Mouse (Mus musculus): Measurements from ENCODE around the gene Ppp3ca. TPM values are rescaled to one million over a fixed set of nuclear protein-coding genes. Genes with fewer than 3 reads are reported as not detected.

The Ppp3ca gene
- polyA plus RNA-seq, 1 experiment = 23.0 TPM

- Histone ChIP-seq H3K27ac (ENCODE audit: insufficient read depth, low read length) (no peak overlapping the region), H3K36me3 (ENCODE audit: control insufficient read depth, insufficient read depth, low read length) (peaks cover 5% of the 10 kb centered on the region; the same call in 1 of the 2 replicates), H3K27me3 (ENCODE audit: control insufficient read depth, insufficient read depth, low read length) (no peaks in the 10 kb centered on the region), H3K4me3 (ENCODE audit: extremely low read depth, insufficient read depth, insufficient read length) (no peak overlapping the region), H3K4me1 (ENCODE audit: control insufficient read depth, insufficient read depth, insufficient read length) (peaks cover 2% of the 10 kb centered on the region; the same call in 1 of the 2 replicates)
- DNase-seq (ENCODE audit: low read depth in 1 of 2, low spot score in 2 of 2) = no peak
- no peak for TF ChIP-seq CTCF (IDR thresholded peaks at IDR 0.05; ENCODE audit: extremely low read depth, insufficient read depth, insufficient read length, insufficient replicate concordance)
- no peak for TF ChIP-seq POLR2A (IDR thresholded peaks at IDR 0.05; ENCODE audit: low read depth, low read length)
- WGBS = 21% methylated on average over 7 of the region's 7 CpGs
Observed at GRCm38 (mm10) chr3:136940733-136941601, 271.0 kb downstream of the Ppp3ca start.

GRCm38 (mm10) chr3:136941602-136941926 lies 271.6 kb downstream of the Ppp3ca start:
- no peak for DNase-seq (ENCODE audit: low read depth in 1 of 2, low spot score in 2 of 2)
- peaks cover 2% of the 10 kb centered on the region; the same call in 1 of the 2 replicates for H3K4me1 ChIP-seq (ENCODE audit: control insufficient read depth, insufficient read depth, insufficient read length)
- no peak overlapping the region for H3K4me3 ChIP-seq (ENCODE audit: extremely low read depth, insufficient read depth, insufficient read length)
- no peak overlapping the region for H3K27ac ChIP-seq (ENCODE audit: insufficient read depth, low read length)
- H3K27me3 ChIP-seq (ENCODE audit: control insufficient read depth, insufficient read depth, low read length) = no peaks in the 10 kb centered on the region
- TF ChIP-seq POLR2A (IDR thresholded peaks at IDR 0.05; ENCODE audit: low read depth, low read length) = no peak
- no peak for TF ChIP-seq CTCF (IDR thresholded peaks at IDR 0.05; ENCODE audit: extremely low read depth, insufficient read depth, insufficient read length, insufficient replicate concordance)
- H3K36me3 ChIP-seq (ENCODE audit: control insufficient read depth, insufficient read depth, low read length) = peaks cover 4% of the 10 kb centered on the region; the same call in 1 of the 2 replicates
- WGBS = 87% methylated on average over 3 of the region's 3 CpGs

GRCm38 (mm10) chr3:136945550-136945949 lies 275.6 kb downstream of the Ppp3ca start:
- no peaks in the 10 kb centered on the region for H3K27me3 ChIP-seq (ENCODE audit: control insufficient read depth, insufficient read depth, low read length)
- no peak overlapping the region for H3K4me3 ChIP-seq (ENCODE audit: extremely low read depth, insufficient read depth, insufficient read length)
- H3K27ac ChIP-seq (ENCODE audit: insufficient read depth, low read length) = no peak overlapping the region
- WGBS = 87% methylated on average over 4 of the region's 4 CpGs
- no peak for DNase-seq (ENCODE audit: low read depth in 1 of 2, low spot score in 2 of 2)
- TF ChIP-seq CTCF (IDR thresholded peaks at IDR 0.05; ENCODE audit: extremely low read depth, insufficient read depth, insufficient read length, insufficient replicate concordance) = no peak
- TF ChIP-seq POLR2A (IDR thresholded peaks at IDR 0.05; ENCODE audit: low read depth, low read length) = no peak
- peaks cover 2% of the 10 kb centered on the region; the same call in 1 of the 2 replicates for H3K4me1 ChIP-seq (ENCODE audit: control insufficient read depth, insufficient read depth, insufficient read length)
- H3K36me3 ChIP-seq (ENCODE audit: control insufficient read depth, insufficient read depth, low read length) = no peaks in the 10 kb centered on the region

GRCm38 (mm10) chr3:136946662-136947061 lies 276.7 kb downstream of the Ppp3ca start:
- Histone ChIP-seq H3K36me3 (ENCODE audit: control insufficient read depth, insufficient read depth, low read length) (no peaks in the 10 kb centered on the region), H3K27me3 (ENCODE audit: control insufficient read depth, insufficient read depth, low read length) (no peaks in the 10 kb centered on the region), H3K27ac (ENCODE audit: insufficient read depth, low read length) (no peak overlapping the region), H3K4me3 (ENCODE audit: extremely low read depth, insufficient read depth, insufficient read length) (no peak overlapping the region), H3K4me1 (ENCODE audit: control insufficient read depth, insufficient read depth, insufficient read length) (no peaks in the 10 kb centered on the region)
- WGBS = 97% methylated on average over 2 of the region's 2 CpGs
- no peak for DNase-seq (ENCODE audit: low read depth in 1 of 2, low spot score in 2 of 2)
- TF ChIP-seq POLR2A (IDR thresholded peaks at IDR 0.05; ENCODE audit: low read depth, low read length) (no peak), CTCF (IDR thresholded peaks at IDR 0.05; ENCODE audit: extremely low read depth, insufficient read depth, insufficient read length, insufficient replicate concordance) (no peak)

GRCm38 (mm10) chr3:136948142-136948541 lies 278.2 kb downstream of the Ppp3ca start:
- Histone ChIP-seq H3K27ac (ENCODE audit: insufficient read depth, low read length) (no peak overlapping the region), H3K27me3 (ENCODE audit: control insufficient read depth, insufficient read depth, low read length) (no peaks in the 10 kb centered on the region), H3K4me3 (ENCODE audit: extremely low read depth, insufficient read depth, insufficient read length) (no peak overlapping the region), H3K4me1 (ENCODE audit: control insufficient read depth, insufficient read depth, insufficient read length) (no peaks in the 10 kb centered on the region), H3K36me3 (ENCODE audit: control insufficient read depth, insufficient read depth, low read length) (no peaks in the 10 kb centered on the region)
- WGBS = 92% methylated on average over 4 of the region's 4 CpGs
- DNase-seq (ENCODE audit: low read depth in 1 of 2, low spot score in 2 of 2) = no peak
- TF ChIP-seq CTCF (IDR thresholded peaks at IDR 0.05; ENCODE audit: extremely low read depth, insufficient read depth, insufficient read length, insufficient replicate concordance) (no peak), POLR2A (IDR thresholded peaks at IDR 0.05; ENCODE audit: low read depth, low read length) (no peak)

- TF ChIP-seq CTCF (IDR thresholded peaks at IDR 0.05; ENCODE audit: extremely low read depth, insufficient read depth, insufficient read length, insufficient replicate concordance) (no peak), POLR2A (IDR thresholded peaks at IDR 0.05; ENCODE audit: low read depth, low read length) (no peak)
- WGBS = 68% methylated on average over 1 of the region's 1 CpGs
- DNase-seq (ENCODE audit: low read depth in 1 of 2, low spot score in 2 of 2) = no peak
- Histone ChIP-seq H3K4me3 (ENCODE audit: extremely low read depth, insufficient read depth, insufficient read length) (no peak overlapping the region), H3K36me3 (ENCODE audit: control insufficient read depth, insufficient read depth, low read length) (no peaks in the 10 kb centered on the region), H3K27me3 (ENCODE audit: control insufficient read depth, insufficient read depth, low read length) (no peaks in the 10 kb centered on the region), H3K4me1 (ENCODE audit: control insufficient read depth, insufficient read depth, insufficient read length) (no peaks in the 10 kb centered on the region), H3K27ac (ENCODE audit: insufficient read depth, low read length) (no peak overlapping the region)
Observed at GRCm38 (mm10) chr3:136951792-136952191, 281.9 kb downstream of the Ppp3ca start.

GRCm38 (mm10) chr3:136952822-136953221 lies 282.9 kb downstream of the Ppp3ca start:
- TF ChIP-seq POLR2A (IDR thresholded peaks at IDR 0.05; ENCODE audit: low read depth, low read length) = no peak

More at GRCm38 (mm10) chr3:136952822-136953221, 282.9 kb downstream of the Ppp3ca start:
- DNase-seq (ENCODE audit: low read depth in 1 of 2, low spot score in 2 of 2) = no peak
- H3K27me3 ChIP-seq (ENCODE audit: control insufficient read depth, insufficient read depth, low read length) = no peaks in the 10 kb centered on the region
- H3K4me1 ChIP-seq (ENCODE audit: control insufficient read depth, insufficient read depth, insufficient read length) = no peaks in the 10 kb centered on the region
- H3K4me3 ChIP-seq (ENCODE audit: extremely low read depth, insufficient read depth, insufficient read length) = no peak overlapping the region
- no peak overlapping the region for H3K27ac ChIP-seq (ENCODE audit: insufficient read depth, low read length)
- 84% methylated on average over 1 of the region's 1 CpGs for WGBS
- no peaks in the 10 kb centered on the region for H3K36me3 ChIP-seq (ENCODE audit: control insufficient read depth, insufficient read depth, low read length)
